ENCODE assay signal across 8 mouse cellular contexts in the genomic region with DNA sequence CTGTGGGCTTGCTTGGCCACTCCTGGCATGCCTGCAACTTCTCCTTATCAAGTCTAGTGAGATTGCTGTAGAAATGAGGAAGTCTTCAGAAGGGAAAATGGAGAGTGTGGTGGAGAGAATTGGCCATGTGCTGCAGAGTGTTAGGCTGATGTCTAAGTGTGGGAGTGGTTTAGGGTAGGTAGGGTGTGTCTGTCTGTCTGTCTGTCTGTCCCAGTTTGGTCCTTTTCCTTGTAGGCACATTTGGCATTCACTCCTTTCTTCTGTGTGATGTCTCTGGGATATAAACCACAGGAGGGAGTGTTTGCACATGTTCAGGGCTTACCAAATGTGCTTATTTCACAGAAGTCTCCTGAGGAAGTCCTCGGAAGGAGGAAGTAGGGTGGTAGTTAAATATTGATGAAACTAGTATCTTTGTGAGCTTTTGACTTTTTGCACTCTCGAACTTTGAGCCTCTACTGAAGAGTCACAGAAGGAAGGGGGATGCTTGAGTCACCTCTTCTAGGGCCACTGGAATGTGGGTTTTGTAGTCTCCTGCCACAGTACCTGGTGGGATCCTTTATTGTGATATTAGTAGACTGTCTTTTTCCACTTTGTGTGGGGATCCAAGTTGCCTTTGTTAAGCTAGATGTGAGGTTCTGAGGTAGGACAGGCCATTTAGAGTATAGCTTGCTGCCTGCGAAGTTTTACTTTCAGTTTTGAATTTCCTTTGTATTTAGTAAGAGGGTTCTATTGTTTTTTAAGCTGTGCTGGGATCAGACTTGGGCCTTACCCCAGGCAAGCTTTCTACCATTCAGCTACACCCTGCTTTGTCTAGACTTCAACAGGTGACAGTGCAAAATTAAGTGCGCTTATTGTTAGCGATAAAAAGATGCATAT. TPM values are rescaled to one million over a fixed set of nuclear protein-coding genes. Genes with fewer than 3 reads are reported as not detected.
DNase-seq lines count a peak whose midpoint lies in the region; ATAC-seq lines count a peak whose summit lies in the region.

No protein-coding gene starts in this region.

- no peak overlapping the region for H3K27ac ChIP-seq in forebrain, embryonic 15.5 days (replicated peaks)
- peak overlapping the region; percentile 69 for H3K27ac ChIP-seq in kidney, embryonic 15.5 days
- H3K27ac ChIP-seq in midbrain, embryonic 10.5 days (replicated peaks), result no peak overlapping the region

- peak; percentile 19 for DNase-seq in spleen, adult 12 weeks (ENCODE audit: low spot score)
- no peak for DNase-seq in spleen, postnatal 14 days (ENCODE audit: low spot score in 2 of 2)
- DNase-seq in midbrain, embryonic 10.5 days (ENCODE audit: low spot score), result no peak
- DNase-seq in cerebellum, postnatal 25 days, result no peak
- no peak for DNase-seq in layer of hippocampus, postnatal 25 days (ENCODE audit: extremely low spot score in 1 of 2, low spot score in 1 of 2)
- DNase-seq in right cerebral cortex, adult 2 months (ENCODE audit: low spot score in 2 of 2), result no peak

- peak overlapping the region; percentile 11; the same call in 1 of the 2 replicates for H3K9ac ChIP-seq in forebrain, embryonic 15.5 days (replicated peaks)
- H3K9ac ChIP-seq in kidney, embryonic 15.5 days, result peak overlapping the region; percentile 42

- H3K36me3 ChIP-seq in forebrain, embryonic 15.5 days, result 0 out of 2 replicates have a peak, but pooled peaks cover 3% of the 10 kb centered on the region
- H3K36me3 ChIP-seq in kidney, embryonic 15.5 days, result peaks cover 15% of the 10 kb centered on the region
- peaks cover 33% of the 10 kb centered on the region for H3K36me3 ChIP-seq in midbrain, embryonic 10.5 days

- no peak for ATAC-seq in forebrain, embryonic 15.5 days (replicated peaks)
- ATAC-seq in kidney, embryonic 15.5 days (replicated peaks; ENCODE audit: low FRiP score), result no peak

- H3K9me3 ChIP-seq in forebrain, embryonic 15.5 days, result no peaks in the 10 kb centered on the region
- no peaks in the 10 kb centered on the region for H3K9me3 ChIP-seq in kidney, embryonic 15.5 days (replicated peaks)
- H3K9me3 ChIP-seq in midbrain, embryonic 10.5 days (replicated peaks), result no peaks in the 10 kb centered on the region

- peaks cover 59% of the 10 kb centered on the region for H3K4me1 ChIP-seq in forebrain, embryonic 15.5 days
- H3K4me1 ChIP-seq in kidney, embryonic 15.5 days, result peaks cover 63% of the 10 kb centered on the region
- H3K4me1 ChIP-seq in midbrain, embryonic 10.5 days, result peaks cover 69% of the 10 kb centered on the region

- peak overlapping the region; percentile 88 for H3K4me3 ChIP-seq in forebrain, embryonic 15.5 days
- peak overlapping the region; percentile 87 for H3K4me3 ChIP-seq in kidney, embryonic 15.5 days (replicated peaks)
- peak overlapping the region; percentile 35 for H3K4me3 ChIP-seq in midbrain, embryonic 10.5 days

- peak overlapping the region; percentile 63 for H3K4me2 ChIP-seq in forebrain, embryonic 15.5 days (replicated peaks)
- peak overlapping the region; percentile 78 for H3K4me2 ChIP-seq in kidney, embryonic 15.5 days

- H3K27me3 ChIP-seq in forebrain, embryonic 15.5 days, result no peaks in the 10 kb centered on the region
- H3K27me3 ChIP-seq in kidney, embryonic 15.5 days, result no peaks in the 10 kb centered on the region
- H3K27me3 ChIP-seq in midbrain, embryonic 10.5 days (ENCODE audit: low read depth, poor library complexity, severe bottlenecking), result no peaks in the 10 kb centered on the region

- 82% methylated on average over 5 of the region's 5 CpGs for WGBS in forebrain, embryonic 15.5 days
- WGBS in kidney, embryonic 15.5 days, result 66% methylated on average over 5 of the region's 5 CpGs
- 85% methylated on average over 5 of the region's 5 CpGs for WGBS in midbrain, embryonic 10.5 days

RNA-seq across cellular contexts. Expression of gene Tpm3, which starts 9.2 kb away (rescaled TPM):
- polyA plus RNA-seq in forebrain, embryonic 15.5 days (2015; fragmentation: Nextera tagmentation; extraction: Ambion mirVana), result 448 and 450 TPM in 2 replicates
- polyA plus RNA-seq in kidney, embryonic 15.5 days (2015; fragmentation: Nextera tagmentation; extraction: Ambion mirVana), result 547 and 591 TPM in 2 replicates
- polyA plus RNA-seq in midbrain, embryonic 10.5 days (2016; fragmentation: Nextera tagmentation; extraction: Ambion mirVana), result 576 and 578 TPM in 2 replicates
- total RNA-seq in layer of hippocampus, postnatal 25 days (2021), result 100 to 1,000 TPM; 164 to 185 TPM

RNA-seq across cellular contexts. Expression of gene Nup210l, which starts 22.3 kb away (rescaled TPM):
- polyA plus RNA-seq in forebrain, embryonic 15.5 days (2015; fragmentation: Nextera tagmentation; extraction: Ambion mirVana), result 0.23 and 0.29 TPM in 2 replicates
- 0.40 and 0.45 TPM in 2 replicates for polyA plus RNA-seq in kidney, embryonic 15.5 days (2015; fragmentation: Nextera tagmentation; extraction: Ambion mirVana)
- 0.43 and 0.62 TPM in 2 replicates for polyA plus RNA-seq in midbrain, embryonic 10.5 days (2016; fragmentation: Nextera tagmentation; extraction: Ambion mirVana)
- under 1 TPM; 0.42 to 0.59 TPM for total RNA-seq in layer of hippocampus, postnatal 25 days (2021)

RNA-seq across cellular contexts. Expression of gene Ubap2l, which starts 29.2 kb away (rescaled TPM):
- 149 and 159 TPM in 2 replicates for polyA plus RNA-seq in forebrain, embryonic 15.5 days (2015; fragmentation: Nextera tagmentation; extraction: Ambion mirVana)
- 197 and 201 TPM in 2 replicates for polyA plus RNA-seq in kidney, embryonic 15.5 days (2015; fragmentation: Nextera tagmentation; extraction: Ambion mirVana)
- polyA plus RNA-seq in midbrain, embryonic 10.5 days (2016; fragmentation: Nextera tagmentation; extraction: Ambion mirVana), result 196 and 204 TPM in 2 replicates
- 100 to 1,000 TPM; 144 to 181 TPM for total RNA-seq in layer of hippocampus, postnatal 25 days (2021)

RNA-seq across cellular contexts. Expression of gene 4933434E20Rik, which starts 30.2 kb away (rescaled TPM):
- polyA plus RNA-seq in forebrain, embryonic 15.5 days (2015; fragmentation: Nextera tagmentation; extraction: Ambion mirVana), result 215 and 217 TPM in 2 replicates
- polyA plus RNA-seq in kidney, embryonic 15.5 days (2015; fragmentation: Nextera tagmentation; extraction: Ambion mirVana), result 171 and 172 TPM in 2 replicates
- 235 and 237 TPM in 2 replicates for polyA plus RNA-seq in midbrain, embryonic 10.5 days (2016; fragmentation: Nextera tagmentation; extraction: Ambion mirVana)
- 10 to 100 TPM; 88.7 to 91.7 TPM for total RNA-seq in layer of hippocampus, postnatal 25 days (2021)

Comparison
In these comparisons a context has a peak if more than half of its experiments do, and no peak if none do; other contexts are left out.
1. H3K4me3 ChIP-seq: peak in every context shown above with its lines; median percentile 88 in forebrain, embryonic 15.5 days; 87 in kidney, embryonic 15.5 days; 35 in midbrain, embryonic 10.5 days.